Mouse (Mus musculus) hindbrain, embryonic 15.5 days (tissue): ENCODE data around the gene Dcun1d1. TPM values are rescaled to one million over a fixed set of nuclear protein-coding genes. Genes with fewer than 3 reads are reported as not detected.

ENCODE experiments used
- ATAC-seq: fragments of 200-750 bp; cut with Nextera tagmentation; 2 replicates; pipeline ENCODE4 v1.8.0; 2017; ENCODE audit warnings: low read depth, moderate number of reproducible peaks, moderate TSS enrichment; ENCODE audit not compliant: low FRiP score
- H3K27ac ChIP-seq: fragments of 300-500 bp; sonication (generic); replicated peaks from 2 replicates; pipeline ENCODE4 v1.5.1; 2015; ENCODE audit warnings: mild to moderate bottlenecking, inconsistent platforms
- H3K27me3 ChIP-seq: fragments of 300-500 bp; sonication (generic); 2 replicates; pipeline ENCODE4 v1.6.1; 2015; ENCODE audit warnings: control low read depth, inconsistent platforms
- H3K36me3 ChIP-seq: fragments of 300-500 bp; sonication (generic); 2 replicates; pipeline ENCODE4 v1.6.1; 2015; ENCODE audit warnings: control low read depth, inconsistent platforms
- H3K4me1 ChIP-seq: fragments of 300-500 bp; sonication (generic); replicated peaks from 2 replicates; pipeline ENCODE4 v1.6.1; 2015; ENCODE audit warnings: control low read depth, inconsistent platforms
- H3K4me2 ChIP-seq: fragments of 300-500 bp; sonication (generic); 2 replicates; pipeline ENCODE4 v1.6.1; 2015; ENCODE audit warnings: moderate library complexity, mild to moderate bottlenecking, inconsistent platforms
- H3K4me3 ChIP-seq: fragments of 300-500 bp; sonication (generic); 2 replicates; pipeline ENCODE4 v1.5.1; 2015; ENCODE audit warnings: mild to moderate bottlenecking, inconsistent platforms
- H3K9ac ChIP-seq: fragments of 300-500 bp; sonication (generic); 2 replicates; pipeline ENCODE4 v1.6.1; 2015; ENCODE audit warnings: inconsistent platforms
- H3K9me3 ChIP-seq: fragments of 300-500 bp; sonication (generic); 2 replicates; pipeline ENCODE4 v1.6.1; 2016; ENCODE audit warnings: control low read depth, inconsistent platforms
- WGBS: fragments of 180-500 bp; shearing (Covaris S2); methylation state at CpG from one replicate; pipeline ENCODE4 v1.1.7; 2015; 5-methylcytosine and 5-hydroxymethylcytosine counted together
- polyA plus RNA-seq: library from polyadenylated mRNA; unstranded; fragments of >200 nt; fragmentation: Nextera tagmentation; extraction: Ambion mirVana; gene quantifications from 2 replicates; pipeline ENCODE4 v1.2.1, GENCODE M21; 2015

The Dcun1d1 gene
- polyA plus RNA-seq, result 97.4 and 101 TPM in 2 replicates

DNA sequence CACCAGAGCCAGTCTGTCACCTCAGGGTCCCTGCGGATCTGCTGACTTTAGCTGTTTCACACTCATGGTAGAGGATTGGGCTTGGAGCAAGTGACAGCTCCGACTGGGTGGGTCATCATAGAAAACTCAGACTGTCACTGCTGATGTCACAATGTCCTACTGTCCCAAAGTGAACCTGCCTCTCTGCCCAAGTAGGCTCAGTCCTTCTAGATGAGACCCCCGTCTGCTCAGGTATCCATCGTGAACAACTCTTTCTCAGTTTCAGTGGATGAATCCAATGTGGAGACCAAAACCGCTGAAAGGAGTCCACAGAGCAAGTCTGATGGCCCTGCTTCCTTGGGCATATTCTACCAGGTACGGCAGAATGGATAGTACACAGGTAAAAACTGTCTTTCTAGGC is at the start of gene Dcun1d1:
TSS of gene Dcun1d1 (minus strand) at position 101 of the 400 bp plus-strand sequence.
- no peak within 1 kb of the TSS for H3K9ac ChIP-seq

DNA sequence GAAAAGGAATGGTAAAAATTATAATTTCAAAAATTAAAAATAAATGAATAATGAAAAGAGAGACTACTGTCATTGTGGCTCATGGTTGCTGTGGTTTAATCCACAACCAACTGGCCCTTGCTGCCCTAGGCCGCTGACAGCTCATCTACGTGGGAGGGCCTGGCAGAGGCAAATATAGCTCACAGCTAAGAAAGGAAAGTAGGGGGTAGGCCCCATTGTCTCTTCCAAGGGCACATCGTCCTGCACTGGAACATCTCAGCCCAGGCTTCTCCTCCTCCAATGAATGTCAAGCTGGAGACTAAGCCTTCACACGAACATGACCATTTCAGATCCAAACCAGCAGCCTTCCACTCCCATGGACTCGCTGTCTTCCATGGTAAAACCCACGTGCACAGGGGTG is 49.0 kb upstream of the Dcun1d1 start:
- WGBS, result 92% methylated on average over 6 of the region's 6 CpGs
- Histone ChIP-seq H3K4me3 (no peak overlapping the region), H3K27me3 (no peaks in the 10 kb centered on the region), H3K9ac (no peak overlapping the region), H3K9me3 (no peaks in the 10 kb centered on the region), H3K27ac (no peak overlapping the region), H3K4me1 (no peaks in the 10 kb centered on the region), H3K4me2 (no peak overlapping the region), H3K36me3 (peaks cover 74% of the 10 kb centered on the region)
- ATAC-seq, result no peak

More for the DNA sequence above, at the start of gene Dcun1d1:
- Histone ChIP-seq H3K36me3 (no peaks in the 10 kb centered on the region), H3K4me2 (no peak within 1 kb of the TSS), H3K27ac (no peak within 1 kb of the TSS), H3K4me1 (peaks cover 10% of the 10 kb centered on the region), H3K9me3 (no peaks in the 10 kb centered on the region), H3K4me3 (no peak within 1 kb of the TSS), H3K27me3 (no peaks in the 10 kb centered on the region)
- 93% methylated on average over 6 of the region's 6 CpGs for WGBS
- ATAC-seq, result no peak

DNA sequence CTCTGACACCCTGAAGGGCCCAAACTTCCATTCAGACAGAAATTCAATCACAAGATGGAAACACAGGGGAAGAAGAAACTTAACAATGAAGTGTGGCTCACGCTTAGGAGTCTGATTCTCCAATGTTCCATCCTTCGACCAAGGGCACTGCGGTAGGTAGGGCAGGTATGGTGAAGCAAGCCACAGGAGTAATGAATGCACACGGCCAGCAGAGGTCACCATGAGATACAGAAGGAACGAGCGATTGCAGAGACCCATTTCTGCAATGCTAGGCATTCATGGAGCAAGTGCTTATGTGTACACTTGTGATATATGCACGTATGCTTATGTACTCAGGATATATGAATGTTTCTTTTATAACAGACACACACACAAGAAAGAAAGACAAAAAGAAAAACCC is 36.3 kb upstream of the Dcun1d1 start:
- H3K4me2 ChIP-seq, result no peak overlapping the region
- H3K9ac ChIP-seq, result no peak overlapping the region
- H3K27ac ChIP-seq, result no peak overlapping the region
- ATAC-seq, result 0 out of 2 replicates have a peak, but pooled peaks have one; percentile 27
- H3K36me3 ChIP-seq, result peaks cover 54% of the 10 kb centered on the region
- WGBS, result 77% methylated on average over 7 of the region's 7 CpGs
- no peaks in the 10 kb centered on the region for H3K4me1 ChIP-seq
- H3K27me3 ChIP-seq, result no peaks in the 10 kb centered on the region
- no peak overlapping the region for H3K4me3 ChIP-seq
- H3K9me3 ChIP-seq, result no peaks in the 10 kb centered on the region

DNA sequence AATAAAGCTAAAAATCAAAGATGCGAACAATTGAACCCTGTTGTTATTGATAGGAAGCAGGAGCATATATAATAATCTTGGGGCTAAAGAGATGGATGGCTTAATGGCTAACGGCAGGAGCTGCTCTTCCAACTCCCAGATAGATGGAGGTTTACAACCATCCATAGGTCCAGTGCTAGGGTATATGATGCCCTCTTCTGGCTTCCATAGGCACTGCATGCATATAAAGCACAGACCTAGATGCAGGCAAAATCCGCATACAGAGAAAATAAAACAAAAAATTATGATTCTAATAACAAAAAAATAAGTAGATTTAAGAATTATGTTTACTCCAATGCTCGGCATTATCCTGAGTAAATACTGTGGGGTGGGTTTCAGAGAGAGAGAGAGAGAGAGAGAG is 35.7 kb upstream of the Dcun1d1 start:
- H3K4me3 ChIP-seq, result no peak overlapping the region
- H3K4me2 ChIP-seq, result no peak overlapping the region
- no peak for ATAC-seq
- H3K27ac ChIP-seq, result no peak overlapping the region
- no peak overlapping the region for H3K9ac ChIP-seq
- peaks cover 54% of the 10 kb centered on the region for H3K36me3 ChIP-seq
- no peaks in the 10 kb centered on the region for H3K9me3 ChIP-seq
- WGBS, result 85% methylated on average over 4 of the region's 4 CpGs
- H3K4me1 ChIP-seq, result no peaks in the 10 kb centered on the region
- H3K27me3 ChIP-seq, result no peaks in the 10 kb centered on the region

DNA sequence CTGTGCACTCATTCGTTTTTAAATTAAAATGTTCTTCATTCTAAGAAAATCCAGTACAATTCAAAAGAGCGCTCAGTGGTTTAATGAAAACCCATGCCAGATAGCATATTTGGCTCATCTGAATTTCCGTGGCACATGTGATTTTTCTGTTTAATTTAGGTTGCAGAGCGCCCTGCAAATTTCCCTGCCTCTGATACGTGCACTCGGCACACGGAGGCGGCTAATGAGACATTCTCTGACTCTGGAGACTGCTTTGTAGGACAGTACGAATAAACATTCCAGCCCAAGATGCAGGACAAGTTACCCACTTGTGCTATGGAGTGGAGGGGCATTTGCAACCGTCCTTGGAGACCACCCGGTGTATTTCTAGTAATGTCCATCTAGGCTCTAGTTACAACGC is 33.9 kb upstream of the Dcun1d1 start:
- ATAC-seq, result no peak
- H3K4me1 ChIP-seq, result no peaks in the 10 kb centered on the region
- H3K9me3 ChIP-seq, result no peaks in the 10 kb centered on the region
- H3K4me3 ChIP-seq, result no peak overlapping the region
- H3K27me3 ChIP-seq, result no peaks in the 10 kb centered on the region
- H3K9ac ChIP-seq, result no peak overlapping the region
- no peak overlapping the region for H3K27ac ChIP-seq
- 92% methylated on average over 12 of the region's 12 CpGs for WGBS
- no peak overlapping the region for H3K4me2 ChIP-seq
- peaks cover 46% of the 10 kb centered on the region for H3K36me3 ChIP-seq

DNA sequence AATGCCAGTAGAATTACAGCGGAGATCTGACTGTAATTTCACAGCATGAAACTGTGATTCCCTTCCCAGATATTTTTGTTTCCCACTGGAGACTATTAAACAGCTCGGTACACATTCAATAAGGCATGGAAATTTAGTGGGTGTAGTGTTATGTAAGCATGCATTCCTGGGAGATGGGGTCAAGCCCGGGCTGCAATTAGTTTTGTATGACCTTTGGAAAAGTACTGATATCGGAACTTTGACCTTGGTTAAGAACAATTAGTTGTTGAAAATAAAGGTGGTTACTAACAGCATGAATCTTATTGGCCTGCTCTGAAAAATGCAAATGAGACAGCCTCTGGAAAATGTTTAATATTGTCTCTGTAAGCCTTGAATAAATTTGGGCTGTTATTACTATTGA is 33.2 kb upstream of the Dcun1d1 start:
- ATAC-seq, result no peak
- Histone ChIP-seq H3K27me3 (no peaks in the 10 kb centered on the region), H3K36me3 (peaks cover 39% of the 10 kb centered on the region), H3K4me1 (no peaks in the 10 kb centered on the region), H3K27ac (no peak overlapping the region), H3K9ac (no peak overlapping the region), H3K4me2 (no peak overlapping the region), H3K9me3 (no peaks in the 10 kb centered on the region), H3K4me3 (no peak overlapping the region)
- 82% methylated on average over 4 of the region's 4 CpGs for WGBS

DNA sequence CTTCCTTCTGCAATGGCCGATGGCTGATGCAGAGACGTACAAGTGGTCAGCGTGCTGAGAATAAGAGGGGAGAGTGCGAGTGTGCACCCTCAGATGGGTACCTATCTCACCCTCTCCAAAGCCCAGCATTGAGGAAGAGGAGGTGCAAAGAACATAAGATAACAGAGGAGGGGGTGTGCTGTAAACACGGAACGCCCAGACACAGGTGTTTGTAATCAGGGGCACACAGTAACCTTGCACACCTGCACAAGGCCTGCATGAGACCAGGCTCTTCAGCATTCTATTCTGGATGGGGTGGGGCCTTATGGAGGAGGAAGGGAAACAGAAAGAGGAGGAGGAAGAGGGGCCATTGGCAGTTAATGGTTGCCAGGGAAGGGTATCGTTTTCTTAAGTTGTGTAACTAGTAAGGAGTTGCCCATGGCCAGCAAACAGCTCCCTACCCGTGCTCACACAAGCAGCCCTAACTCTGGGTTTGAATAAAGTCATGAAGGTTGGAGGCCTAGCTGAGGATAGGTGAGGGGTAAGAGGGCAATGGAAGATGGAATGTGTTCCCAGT is 30.2 kb upstream of the Dcun1d1 start:
- WGBS, result 95% methylated on average over 8 of the region's 8 CpGs
- no peaks in the 10 kb centered on the region for H3K4me1 ChIP-seq
- peaks cover 39% of the 10 kb centered on the region for H3K36me3 ChIP-seq
- no peak overlapping the region for H3K4me3 ChIP-seq
- H3K27ac ChIP-seq, result no peak overlapping the region
- H3K4me2 ChIP-seq, result no peak overlapping the region
- H3K27me3 ChIP-seq, result no peaks in the 10 kb centered on the region
- no peak overlapping the region for H3K9ac ChIP-seq
- ATAC-seq, result no peak
- H3K9me3 ChIP-seq, result no peaks in the 10 kb centered on the region

DNA sequence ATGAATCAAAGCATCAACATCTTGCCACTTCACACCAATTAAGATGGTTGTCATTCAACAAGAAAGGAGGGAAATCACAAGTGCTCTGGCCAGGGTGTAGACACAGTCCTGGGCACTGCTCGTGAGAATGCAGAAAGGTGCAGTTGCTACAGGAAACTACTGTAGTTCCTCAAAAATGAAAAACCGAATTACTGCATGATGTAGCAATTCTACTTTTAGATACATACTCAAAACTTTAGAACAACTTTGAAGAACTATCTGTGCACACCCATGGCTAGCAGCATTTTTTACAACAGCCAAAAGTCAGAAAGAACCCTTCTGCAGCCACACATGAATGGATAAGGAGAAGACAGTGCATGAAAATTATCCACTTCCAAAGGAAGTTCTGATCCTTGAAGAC is 29.2 kb upstream of the Dcun1d1 start:
- ATAC-seq, result no peak
- no peak overlapping the region for H3K4me3 ChIP-seq
- H3K36me3 ChIP-seq, result peaks cover 39% of the 10 kb centered on the region
- no peaks in the 10 kb centered on the region for H3K9me3 ChIP-seq
- H3K9ac ChIP-seq, result no peak overlapping the region
- WGBS, result 84% methylated on average over 2 of the region's 2 CpGs
- no peaks in the 10 kb centered on the region for H3K27me3 ChIP-seq
- no peak overlapping the region for H3K27ac ChIP-seq
- H3K4me1 ChIP-seq, result no peaks in the 10 kb centered on the region
- no peak overlapping the region for H3K4me2 ChIP-seq

DNA sequence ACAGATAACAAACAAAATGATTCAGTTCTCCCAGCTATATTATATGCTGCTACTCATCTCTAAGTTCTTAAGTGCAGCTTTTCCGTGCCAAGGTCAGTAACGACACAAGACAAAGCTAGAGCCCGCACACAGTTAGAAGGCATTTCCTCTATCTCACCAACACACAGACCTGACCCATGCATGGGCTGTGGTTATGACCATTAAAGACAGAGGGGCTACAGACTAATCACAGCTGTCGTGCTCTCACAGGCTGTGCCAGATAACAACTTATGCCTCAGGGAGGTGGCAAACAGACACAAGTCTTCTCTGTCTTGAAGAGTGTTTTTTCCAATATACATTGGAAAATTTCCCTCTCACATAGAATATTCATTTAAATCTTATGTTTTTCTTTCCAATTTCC is 27.7 kb upstream of the Dcun1d1 start:
- no peak overlapping the region for H3K9ac ChIP-seq
- WGBS, result 91% methylated on average over 4 of the region's 4 CpGs
- no peak overlapping the region for H3K4me3 ChIP-seq
- ATAC-seq, result no peak
- no peak overlapping the region for H3K4me2 ChIP-seq
- peaks cover 47% of the 10 kb centered on the region for H3K36me3 ChIP-seq
- no peaks in the 10 kb centered on the region for H3K9me3 ChIP-seq
- H3K27me3 ChIP-seq, result no peaks in the 10 kb centered on the region
- H3K27ac ChIP-seq, result no peak overlapping the region
- no peaks in the 10 kb centered on the region for H3K4me1 ChIP-seq

DNA sequence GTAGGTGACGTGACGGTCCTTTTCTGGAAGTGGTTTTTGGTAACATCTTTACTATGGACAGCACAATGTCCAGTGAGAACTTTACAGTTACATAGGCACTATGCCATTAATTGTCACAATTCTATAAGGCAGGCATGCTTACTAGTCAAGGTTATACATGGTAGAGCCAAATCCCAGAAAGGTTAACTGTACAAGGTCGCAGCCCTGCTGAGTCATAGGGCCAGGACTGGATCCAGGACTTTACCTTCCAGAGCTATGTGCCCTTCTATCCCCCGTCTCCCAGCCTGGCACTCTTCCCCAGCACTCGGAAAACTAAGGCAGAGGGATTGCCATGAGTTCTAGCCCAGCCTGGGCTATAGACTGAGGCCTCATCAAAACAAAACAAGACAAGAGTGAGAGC is 26.7 kb upstream of the Dcun1d1 start:
- Histone ChIP-seq H3K4me2 (no peak overlapping the region), H3K27me3 (no peaks in the 10 kb centered on the region), H3K36me3 (peaks cover 55% of the 10 kb centered on the region), H3K27ac (no peak overlapping the region), H3K9ac (no peak overlapping the region), H3K9me3 (no peaks in the 10 kb centered on the region), H3K4me1 (no peaks in the 10 kb centered on the region), H3K4me3 (no peak overlapping the region)
- no peak for ATAC-seq
- WGBS, result 94% methylated on average over 5 of the region's 5 CpGs

DNA sequence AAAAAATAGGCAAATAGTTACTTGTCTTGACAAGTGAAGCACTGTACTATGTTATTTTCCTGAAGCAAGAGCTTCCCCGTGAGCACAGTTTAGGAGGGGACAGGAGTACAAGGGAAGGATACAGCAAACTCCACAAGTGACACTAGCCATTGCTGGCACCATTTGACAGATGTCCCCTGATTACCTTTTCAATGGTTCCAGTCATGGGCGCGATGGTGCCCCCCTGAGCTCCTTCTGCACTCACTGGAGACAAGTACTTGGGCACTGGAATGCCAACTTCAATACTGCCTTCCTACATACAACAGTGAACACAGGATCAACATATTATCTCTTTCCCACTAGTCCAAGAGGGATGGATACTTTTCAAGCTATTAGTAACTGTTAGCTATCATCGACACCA is 26.2 kb upstream of the Dcun1d1 start:
- Histone ChIP-seq H3K4me1 (no peaks in the 10 kb centered on the region), H3K9me3 (no peaks in the 10 kb centered on the region), H3K27me3 (no peaks in the 10 kb centered on the region), H3K4me3 (no peak overlapping the region), H3K9ac (no peak overlapping the region), H3K27ac (no peak overlapping the region), H3K4me2 (no peak overlapping the region), H3K36me3 (peaks cover 53% of the 10 kb centered on the region)
- 92% methylated on average over 4 of the region's 4 CpGs for WGBS
- ATAC-seq, result no peak

DNA sequence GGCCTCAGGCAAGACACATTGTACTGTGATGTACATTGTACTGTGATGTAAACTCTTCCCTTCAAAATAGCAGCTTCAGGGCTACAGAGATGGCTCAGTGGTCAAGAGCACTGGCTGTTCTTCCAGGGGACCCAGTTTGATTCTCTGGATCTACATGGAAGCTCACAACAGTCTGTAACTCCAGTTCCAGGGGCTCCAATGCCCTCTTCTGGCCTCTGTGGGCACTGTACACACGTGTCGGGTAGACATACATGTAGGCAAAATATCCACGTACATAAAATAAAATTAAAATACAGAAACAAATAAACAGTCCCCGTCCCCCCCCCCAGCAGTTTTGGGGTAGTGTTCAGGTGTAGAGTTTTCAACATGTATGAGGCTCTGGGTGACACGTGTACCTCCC is 25.7 kb upstream of the Dcun1d1 start:
- Histone ChIP-seq H3K36me3 (peaks cover 53% of the 10 kb centered on the region), H3K4me2 (no peak overlapping the region)
- no peak for ATAC-seq

DNA sequence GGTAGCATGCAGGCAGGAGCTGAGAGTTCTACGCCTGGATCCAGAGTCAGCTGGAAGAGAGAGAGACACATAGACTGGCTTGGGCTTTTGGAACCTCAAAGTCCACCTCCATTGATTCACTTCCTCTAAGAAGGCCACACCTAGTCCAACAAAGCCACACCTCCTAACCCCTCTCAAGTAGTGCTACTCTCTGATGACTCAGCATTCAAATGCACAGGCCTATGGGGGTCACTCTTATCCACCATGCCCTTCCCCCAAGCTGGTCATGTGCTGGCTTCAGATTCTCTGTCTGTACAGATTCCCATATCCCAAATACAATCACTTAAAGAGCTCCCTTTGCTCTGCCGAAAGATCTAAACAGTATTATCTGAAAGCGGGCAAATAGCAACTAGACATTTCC is 20.0 kb upstream of the Dcun1d1 start:
- peaks cover 35% of the 10 kb centered on the region for H3K36me3 ChIP-seq
- H3K4me2 ChIP-seq, result no peak overlapping the region
- H3K27me3 ChIP-seq, result no peaks in the 10 kb centered on the region
- H3K9me3 ChIP-seq, result no peaks in the 10 kb centered on the region
- H3K4me1 ChIP-seq, result no peaks in the 10 kb centered on the region
- no peak overlapping the region for H3K9ac ChIP-seq
- no peak overlapping the region for H3K4me3 ChIP-seq
- no peak for ATAC-seq
- 99% methylated on average over 3 of the region's 3 CpGs for WGBS
- H3K27ac ChIP-seq, result no peak overlapping the region

More for the DNA sequence above, 25.7 kb upstream of the Dcun1d1 start:
- Histone ChIP-seq H3K4me1 (no peaks in the 10 kb centered on the region), H3K27ac (no peak overlapping the region), H3K9me3 (no peaks in the 10 kb centered on the region), H3K27me3 (no peaks in the 10 kb centered on the region), H3K9ac (no peak overlapping the region), H3K4me3 (no peak overlapping the region)
- WGBS, result 94% methylated on average over 5 of the region's 5 CpGs
